ENCODE assay signal across 21 mouse cellular contexts in genomic region chr13:46426651-46427269, GRCm38 (mm10). TPM values are rescaled to one million over a fixed set of nuclear protein-coding genes. Genes with fewer than 3 reads are reported as not detected.
DNase-seq lines count a peak whose midpoint lies in the region; ATAC-seq lines count a peak whose summit lies in the region.
"Had no signal": no experiment of that assay in that cellular context is flagged by ENCODE, and none has a peak within 500 bp of the region (broad histone marks: within the 10 kb centered on the region; RNA-seq: fewer than 3 reads in every experiment).

No protein-coding gene starts in this region.

- 36% methylated on average over 6 of the region's 6 CpGs for whole genome bisulfite sequencing in heart, embryonic 10.5 days
- WGBS in intestine, embryonic 15.5 days: 86% methylated on average over 6 of the region's 6 CpGs

- no peak overlapping the region for H3K4me2 ChIP-seq in intestine, embryonic 15.5 days (replicated peaks)
- H3K4me2 ChIP-seq: limb, embryonic 15.5 days; midbrain, embryonic 11.5 days; neural tube, embryonic 15.5 days had no signal

- peak; percentile 26 for DNase-seq in right cerebral cortex, adult 18-20 months
- no peak for DNase-seq in right cerebral cortex, postnatal 36 days (ENCODE audit: low spot score in 2 of 2)
- peak; percentile 95 for DNase-seq in heart, embryonic 10.5 days (ENCODE audit: low spot score)
- DNase-seq in heart, postnatal 10 days: peak; percentile 79 to 89
- no peak for DNase-seq in left cerebral cortex, adult 9 months (ENCODE audit: low spot score in 2 of 2)
- DNase-seq: adrenal gland, adult 8-10 months; B cell, adult 2 months; cerebellum, adult 11-12 months; cerebellum, postnatal 36 days; forebrain, postnatal 0 days; kidney, adult 18-20 months; kidney, postnatal 4 days; lung, postnatal 14 days; retina, postnatal 1 day; thymus, adult 18-20 months had no signal

- H3K36me3 ChIP-seq in heart, embryonic 10.5 days: peaks cover 46% of the 10 kb centered on the region
- no peaks in the 10 kb centered on the region for H3K36me3 ChIP-seq in intestine, embryonic 15.5 days
- H3K36me3 ChIP-seq: limb, embryonic 15.5 days had no signal

- intact Hi-C loops in heart, postnatal 10 days (cut with DNase I): no loop called here

- H3K9ac ChIP-seq in intestine, embryonic 15.5 days: no peak overlapping the region
- H3K9ac ChIP-seq: forebrain, postnatal 0 days; limb, embryonic 15.5 days; neural tube, embryonic 15.5 days had no signal

- H3K27me3 ChIP-seq in heart, embryonic 10.5 days (ENCODE audit: insufficient read depth, poor library complexity, severe bottlenecking): no peaks in the 10 kb centered on the region
- no peaks in the 10 kb centered on the region for H3K27me3 ChIP-seq in intestine, embryonic 15.5 days (replicated peaks)
- H3K27me3 ChIP-seq: limb, embryonic 15.5 days; neural tube, embryonic 15.5 days had no signal

- no peak for ATAC-seq in megakaryocyte-erythroid progenitor cell, adult 5-6 weeks (replicated peaks; ENCODE audit: low FRiP score, low TSS enrichment, poor library complexity, severe bottlenecking)
- ATAC-seq in intestine, embryonic 15.5 days: no peak
- ATAC-seq: forebrain, postnatal 0 days; hindbrain, postnatal 0 days had no signal

- H3K4me1 ChIP-seq in heart, embryonic 10.5 days: peaks cover 32% of the 10 kb centered on the region
- no peaks in the 10 kb centered on the region for H3K4me1 ChIP-seq in intestine, embryonic 15.5 days (replicated peaks)
- H3K4me1 ChIP-seq: limb, embryonic 15.5 days; neural tube, embryonic 15.5 days had no signal

- H3K4me3 ChIP-seq in heart, embryonic 10.5 days: peak overlapping the region; percentile 9; the same call in 1 of the 2 replicates
- H3K4me3 ChIP-seq in intestine, embryonic 15.5 days (replicated peaks): no peak overlapping the region
- H3K4me3 ChIP-seq: limb, embryonic 15.5 days; neural tube, embryonic 15.5 days had no signal

- H3K27ac ChIP-seq in heart, embryonic 10.5 days: peak overlapping the region; percentile 89
- no peak overlapping the region for H3K27ac ChIP-seq in intestine, embryonic 15.5 days
- H3K27ac ChIP-seq: hindbrain, postnatal 0 days; limb, embryonic 15.5 days; neural tube, embryonic 15.5 days had no signal

- H3K9me3 ChIP-seq in heart, embryonic 10.5 days: no peaks in the 10 kb centered on the region
- no peaks in the 10 kb centered on the region for H3K9me3 ChIP-seq in intestine, embryonic 15.5 days
- H3K9me3 ChIP-seq: limb, embryonic 15.5 days; neural tube, embryonic 15.5 days had no signal

RNA-seq across cellular contexts. Expression of gene Rbm24, which starts 8.5 kb away (rescaled TPM):
- polyA plus RNA-seq in heart, embryonic 10.5 days (2016; fragmentation: Nextera tagmentation; extraction: Ambion mirVana): 22.9 and 36.8 TPM in 2 replicates
- total RNA-seq in heart, postnatal 10 days (2021): 100 to 1,000 TPM; 225 to 282 TPM
- total RNA-seq in megakaryocyte-erythroid progenitor cell, adult 5-6 weeks (2014; fragmentation: Nextera tagmentation): not detected in 2 replicates
- total RNA-seq in megakaryocyte-erythroid progenitor cell, adult 5-6 weeks (2017): not detected in 2 replicates
- polyA plus RNA-seq in intestine, embryonic 15.5 days (2015; fragmentation: Nextera tagmentation; extraction: Ambion mirVana): 1.7 and 2.0 TPM in 2 replicates

Comparison
In these comparisons a context has a peak if more than half of its experiments do, and no peak if none do; other contexts are left out.
1. DNase-seq: peak in right cerebral cortex, adult 18-20 months (single experiment), heart, embryonic 10.5 days (single experiment) and heart, postnatal 10 days (2 of 2); none in right cerebral cortex, postnatal 36 days (0 of 2) and left cerebral cortex, adult 9 months (0 of 2).
2. RNA of gene Rbm24, which starts 8.5 kb away (total RNA-seq): 225 to 282 TPM in heart, postnatal 10 days; not detected in megakaryocyte-erythroid progenitor cell, adult 5-6 weeks; every median in the first group is over 100 times any median in the second.